Mouse (Mus musculus) ZHBTc4 (cell line): ENCODE results near the gene Hspa2.
"Not testable (repeated sequence)": the region's sequence is repeated elsewhere in the genome, so short reads cannot be mapped to it uniquely, and the experiment has no call there.

Source experiments
- DNase-seq: peaks from one replicate; pipeline ENCODE4 v3.0.0-alpha.2; 2011; ENCODE audit warnings: low read depth, low spot score

The Hspa2 gene

DNA sequence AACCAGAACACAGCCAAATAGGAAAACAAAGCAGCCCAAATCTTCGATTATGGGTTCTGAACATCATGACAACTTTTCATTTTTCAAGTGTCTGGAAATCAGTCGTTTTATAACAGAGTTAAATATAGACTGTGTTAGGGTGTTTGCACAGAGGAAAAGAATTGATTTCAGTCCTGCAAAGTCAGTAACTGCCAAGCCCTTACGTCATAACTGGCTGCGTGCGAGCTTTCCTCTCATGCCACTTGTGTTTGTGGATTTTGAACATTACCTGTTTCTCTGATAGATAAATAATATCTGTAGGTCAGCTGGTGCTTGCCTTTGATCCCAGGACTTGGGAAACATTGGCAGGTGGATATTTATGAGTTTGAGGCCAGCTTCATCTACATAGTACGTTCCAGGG, 27.5 kb downstream of the Hspa2 start:
- no peak for DNase-seq

DNA sequence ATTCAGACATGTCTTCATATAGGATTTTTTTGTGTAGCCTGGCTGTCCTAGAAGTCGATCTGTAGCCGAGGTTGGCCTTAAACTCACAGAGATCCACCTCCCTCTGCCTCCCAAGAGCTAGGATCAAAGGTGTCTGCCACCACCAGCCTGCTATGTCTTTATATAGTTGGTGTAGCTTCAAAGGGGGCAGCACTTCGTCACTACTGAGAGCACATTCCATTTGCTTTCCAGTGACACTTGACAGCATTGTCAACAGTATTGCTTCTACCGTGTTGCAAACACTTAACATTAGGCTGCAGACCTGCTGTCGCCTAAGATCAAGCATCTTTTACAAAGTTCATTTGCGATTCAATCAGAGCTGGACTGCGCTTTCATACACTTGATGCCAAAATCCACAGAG, 30.1 kb downstream of the Hspa2 start:
- no peak for DNase-seq

DNA sequence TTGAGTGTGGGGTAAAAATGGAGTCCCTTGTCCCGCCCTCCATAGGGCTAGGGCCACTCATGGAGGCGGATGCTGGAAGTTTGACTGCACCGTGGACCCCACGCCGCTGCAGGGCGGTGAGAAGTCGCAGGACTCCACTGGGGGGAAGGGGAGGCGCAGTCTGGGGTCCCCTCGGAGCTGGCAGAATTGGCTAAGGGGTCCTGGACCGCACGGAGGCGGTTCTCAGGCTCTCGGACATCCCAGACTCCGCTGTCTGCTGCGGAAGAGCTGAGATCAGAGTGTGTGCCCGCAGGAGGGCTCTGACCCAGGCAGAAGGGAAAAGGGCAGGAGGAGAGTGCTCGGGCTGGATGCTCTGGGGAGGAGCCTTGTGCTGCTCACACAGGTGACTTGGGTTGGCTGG, 31.1 kb downstream of the Hspa2 start:
- peak; percentile 59 for DNase-seq

DNA sequence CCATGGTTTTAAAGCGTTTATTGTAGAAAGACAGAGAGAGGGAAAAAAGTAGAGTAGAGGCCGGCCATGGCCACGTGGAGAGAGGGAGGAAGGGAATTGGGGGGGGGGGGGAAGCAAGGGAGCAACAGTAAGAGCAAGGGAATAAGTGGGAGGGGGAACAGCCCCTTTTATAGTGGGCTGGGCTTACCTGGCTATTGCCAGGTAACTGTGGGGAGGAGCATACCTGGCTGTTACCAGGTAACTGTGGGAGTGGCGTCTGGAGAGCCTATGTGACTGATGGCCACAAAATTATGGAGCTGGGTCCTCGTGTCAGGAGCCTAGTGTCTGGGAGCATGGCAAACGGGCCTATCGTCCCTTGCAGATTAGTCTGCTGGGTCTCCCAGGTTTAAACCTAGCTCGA, 31.6 kb downstream of the Hspa2 start:
- no peak for DNase-seq

DNA sequence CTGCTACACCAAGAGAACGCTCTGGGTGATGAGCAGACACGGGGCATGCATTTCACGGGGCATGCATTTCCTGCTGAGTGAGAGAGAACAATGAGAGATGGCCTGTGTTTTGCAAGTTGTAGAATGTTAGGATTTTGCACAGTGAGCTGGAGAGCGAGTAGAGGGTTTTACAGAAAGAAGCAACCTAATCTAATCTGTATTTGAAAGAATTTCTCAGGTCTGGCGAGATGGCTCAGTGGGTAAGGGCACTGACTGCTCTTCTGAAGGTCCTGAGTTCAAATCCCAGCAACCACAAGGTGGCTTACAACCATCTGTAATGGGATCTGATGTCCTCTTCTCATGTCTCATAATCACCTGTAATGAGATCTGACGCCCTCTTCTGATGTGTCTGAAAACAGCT, 39.5 kb downstream of the Hspa2 start:
- not testable (repeated sequence) for DNase-seq

DNA sequence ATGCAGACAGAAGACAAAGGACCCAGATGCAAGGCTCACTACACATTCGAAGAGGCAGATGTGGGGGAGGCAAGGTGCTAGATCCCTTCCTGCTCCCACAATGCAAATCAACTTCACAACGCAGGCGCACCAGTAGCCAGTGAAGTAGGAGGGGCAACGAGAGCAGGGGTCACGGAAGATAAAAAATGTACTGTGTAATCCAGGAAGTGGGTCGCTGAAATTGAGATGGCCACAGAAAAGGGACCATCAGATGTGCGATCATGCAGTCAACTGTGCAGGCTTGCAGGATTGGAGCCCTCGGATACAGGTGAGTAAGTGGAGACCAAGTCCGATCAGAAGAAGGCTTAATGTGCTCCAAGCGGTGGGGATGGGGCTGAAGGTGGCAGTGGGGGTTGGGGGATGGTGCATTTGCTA, 40.4 kb downstream of the Hspa2 start:
- DNase-seq = peak; percentile 87

DNA sequence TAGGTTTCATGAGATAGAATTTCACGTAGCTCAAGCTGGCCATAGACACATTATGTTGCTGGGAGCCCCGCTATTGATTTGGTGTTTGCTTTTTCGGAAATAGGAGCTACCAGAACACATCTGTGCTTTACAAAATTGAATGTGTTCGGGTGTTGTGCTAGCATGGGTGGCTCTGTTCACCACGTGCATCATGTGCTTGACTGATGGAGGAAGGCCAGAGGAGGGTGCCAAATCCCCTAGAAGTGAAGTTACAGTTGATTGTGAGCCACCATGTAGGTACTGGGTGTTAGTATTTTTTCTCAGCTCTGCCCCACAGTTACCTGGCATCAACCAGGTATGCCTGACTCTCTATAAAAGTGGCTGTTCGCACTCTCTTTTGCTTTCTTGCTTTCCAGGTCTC, 40.9 kb downstream of the Hspa2 start:
- DNase-seq = no peak

DNA sequence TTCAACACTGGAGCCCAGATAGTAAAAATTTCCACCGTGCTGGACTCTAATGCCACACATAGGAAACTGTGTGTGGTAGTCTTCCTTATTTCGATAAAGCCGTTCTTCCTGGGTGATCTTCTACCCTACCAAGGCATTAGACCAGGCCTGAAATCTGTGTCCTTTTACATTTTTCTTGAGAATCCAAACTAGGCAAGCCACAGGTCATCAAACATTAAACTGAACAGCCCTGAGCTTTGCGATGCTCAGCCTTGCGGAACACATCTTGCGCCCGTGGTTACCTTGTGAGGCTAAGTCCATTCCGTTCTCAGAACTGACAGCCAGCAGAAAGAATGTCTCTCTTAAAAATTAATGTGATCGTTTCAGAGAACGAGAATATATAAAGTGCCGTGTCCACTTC, 42.2 kb downstream of the Hspa2 start:
- no peak for DNase-seq

DNA sequence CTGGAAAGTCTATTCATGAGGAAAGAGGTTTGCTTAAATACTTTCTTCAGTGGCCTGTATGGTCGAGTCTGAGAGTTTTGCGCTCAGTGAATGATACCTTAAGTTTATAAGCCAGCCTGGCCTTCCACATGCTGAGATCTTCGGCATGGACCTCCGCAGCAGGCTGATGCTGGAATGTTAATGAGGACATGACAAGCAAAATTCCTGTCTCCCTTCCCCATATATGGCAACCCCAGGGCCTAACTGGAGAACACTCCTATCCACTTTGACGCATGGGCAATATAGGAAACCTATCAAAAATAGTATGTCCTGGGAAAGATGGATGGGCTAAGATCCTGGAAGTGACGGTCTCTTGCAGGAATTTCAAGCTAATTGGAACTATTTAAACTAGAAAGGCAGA, 44.2 kb downstream of the Hspa2 start:
- no peak for DNase-seq

DNA sequence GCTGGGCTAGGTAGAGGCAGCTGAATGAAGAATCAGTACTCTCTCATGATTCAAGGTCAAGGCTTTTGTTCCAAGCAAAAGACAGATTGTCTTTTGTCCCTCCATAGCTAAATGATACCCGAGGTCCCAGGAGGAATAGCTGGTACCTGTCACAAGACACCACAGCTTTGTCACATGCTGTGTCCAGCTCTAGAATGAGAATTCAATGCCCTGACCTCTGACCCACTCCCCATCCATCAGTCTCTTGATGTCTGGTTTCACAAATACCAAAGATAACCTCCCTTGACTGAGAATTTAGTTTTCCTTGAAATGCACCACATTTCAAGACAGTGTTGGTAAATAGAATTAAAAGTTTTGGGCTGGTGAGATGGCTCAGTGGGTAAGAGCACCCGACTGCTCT, 48.2 kb downstream of the Hspa2 start:
- DNase-seq = peak; percentile 45
